Mouse (Mus musculus) liver, embryonic 11.5 days (tissue): ENCODE data around the gene Phf13. TPM values are rescaled to one million over a fixed set of nuclear protein-coding genes. Genes with fewer than 3 reads are reported as not detected.
A peak's percentile ranks its signal among the peaks of the same experiment; 100 is the strongest.

ENCODE experiments used
- ATAC-seq: fragments of 200-750 bp; cut with Nextera tagmentation; replicated peaks from 2 replicates; pipeline ENCODE4 v1.8.0; 2017; ENCODE audit warnings: moderate number of reproducible peaks, mild to moderate bottlenecking, moderate TSS enrichment, moderate library complexity; ENCODE audit not compliant: low FRiP score
- DNase-seq: peaks from one replicate; pipeline ENCODE4 v3.0.0-alpha.2; 2017; ENCODE audit warnings: low spot score
- H3K27ac ChIP-seq: fragments of 300-500 bp; sonication (generic); 2 replicates; pipeline ENCODE4 v1.5.1; 2014; ENCODE audit warnings: mild to moderate bottlenecking, low read depth, low read length, control low read depth
- H3K27me3 ChIP-seq: fragments of 300-500 bp; sonication (generic); replicated peaks from 2 replicates; pipeline ENCODE4 v1.6.1; 2014; ENCODE audit warnings: low read length, mixed read lengths; ENCODE audit not compliant: control insufficient read depth, insufficient read depth
- H3K36me3 ChIP-seq: fragments of 300-500 bp; sonication (generic); 2 replicates; pipeline ENCODE4 v1.6.1; 2014; ENCODE audit warnings: mild to moderate bottlenecking, low read length, moderate library complexity, mixed read lengths; ENCODE audit not compliant: control insufficient read depth, insufficient read depth
- H3K4me1 ChIP-seq: fragments of 300-500 bp; sonication (generic); replicated peaks from 2 replicates; pipeline ENCODE4 v1.6.1; 2014; ENCODE audit warnings: low read length, mixed read lengths; ENCODE audit not compliant: control insufficient read depth, insufficient read depth
- H3K4me2 ChIP-seq: fragments of 300-500 bp; sonication (generic); 2 replicates; pipeline ENCODE4 v1.6.1; 2014; ENCODE audit warnings: mild to moderate bottlenecking, control low read depth, moderate library complexity
- H3K4me3 ChIP-seq: fragments of 300-500 bp; sonication (generic); 2 replicates; pipeline ENCODE4 v1.5.1; 2014; ENCODE audit warnings: low read depth, low read length, control low read depth
- H3K9ac ChIP-seq: fragments of 300-500 bp; sonication (generic); 2 replicates; pipeline ENCODE4 v1.6.1; 2014; ENCODE audit warnings: low read depth, low read length, control low read depth
- H3K9me3 ChIP-seq: fragments of 300-500 bp; sonication (generic); 2 replicates; pipeline ENCODE4 v1.6.1; 2016; ENCODE audit warnings: low read length, inconsistent platforms, mixed read lengths; ENCODE audit not compliant: control insufficient read depth
- WGBS: fragments of 180-500 bp; shearing (Covaris S2); extraction: QIAGEN DNeasy Blood & Tissue Kit; methylation state at CpG from one replicate; pipeline ENCODE4 v1.1.7; 2014; 5-methylcytosine and 5-hydroxymethylcytosine counted together
- polyA plus RNA-seq: library from polyadenylated mRNA; unstranded; fragments of >200 nt; fragmentation: Nextera tagmentation; extraction: Ambion mirVana; gene quantifications from 2 replicates; pipeline ENCODE4 v1.2.1, GENCODE M21; 2014

Gene Phf13
- polyA plus RNA-seq, 1 experiment from 2014 or later, result 15.5 TPM

- DNase-seq, result no peak
- Histone ChIP-seq H3K36me3 (peaks cover 30% of the 10 kb centered on the region), H3K4me2 (no peak overlapping the region), H3K4me1 (peaks cover 8% of the 10 kb centered on the region), H3K4me3 (no peak overlapping the region), H3K27me3 (no peaks in the 10 kb centered on the region), H3K9me3 (no peaks in the 10 kb centered on the region), H3K9ac (no peak overlapping the region), H3K27ac (no peak overlapping the region)
- ATAC-seq, result no peak
- 82% methylated on average over 8 of the region's 8 CpGs for WGBS
These were observed 15.4 kb downstream of the Phf13 start for GRCm38 (mm10) chr4:151980699-151981098.

DNA sequence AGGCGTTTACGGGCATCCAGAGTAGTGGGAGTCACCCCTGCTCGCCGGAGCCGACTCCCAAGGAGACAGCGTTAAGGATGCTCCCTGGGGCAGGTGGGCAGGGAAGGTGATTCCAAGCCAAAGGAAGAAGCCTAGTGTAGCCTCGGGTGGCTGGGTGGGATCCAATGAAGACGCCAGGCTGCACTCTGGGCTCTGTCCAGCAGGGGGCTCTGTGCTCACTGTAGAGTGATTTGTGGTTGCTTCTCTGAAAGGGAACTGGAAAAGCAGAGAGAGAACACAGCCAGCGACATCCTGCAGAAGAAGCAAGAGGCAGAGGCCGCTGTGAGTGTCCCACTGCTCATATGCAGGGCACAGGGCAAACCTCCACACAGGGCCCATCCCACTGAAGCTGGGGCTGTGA lies 18.3 kb downstream of the Phf13 start:
- Histone ChIP-seq H3K27me3 (no peaks in the 10 kb centered on the region), H3K4me3 (no peak overlapping the region), H3K36me3 (peaks cover 51% of the 10 kb centered on the region), H3K9me3 (no peaks in the 10 kb centered on the region), H3K9ac (no peak overlapping the region), H3K4me2 (no peak overlapping the region), H3K27ac (no peak overlapping the region), H3K4me1 (no peaks in the 10 kb centered on the region)
- DNase-seq, result peak; percentile 78
- ATAC-seq, result no peak
- 44% methylated on average over 10 of the region's 10 CpGs for WGBS

- Histone ChIP-seq H3K9me3 (no peaks in the 10 kb centered on the region), H3K4me2 (no peak overlapping the region), H3K9ac (no peak overlapping the region), H3K27me3 (no peaks in the 10 kb centered on the region), H3K36me3 (peaks cover 55% of the 10 kb centered on the region), H3K27ac (no peak overlapping the region), H3K4me3 (no peak overlapping the region), H3K4me1 (peaks cover 4% of the 10 kb centered on the region; the same call in 1 of the 2 replicates)
- 87% methylated on average over 3 of the region's 3 CpGs for WGBS
- ATAC-seq (no peak), DNase-seq (no peak)
These were observed 20.6 kb downstream of the Phf13 start for GRCm38 (mm10) chr4:151975441-151975840.

DNA sequence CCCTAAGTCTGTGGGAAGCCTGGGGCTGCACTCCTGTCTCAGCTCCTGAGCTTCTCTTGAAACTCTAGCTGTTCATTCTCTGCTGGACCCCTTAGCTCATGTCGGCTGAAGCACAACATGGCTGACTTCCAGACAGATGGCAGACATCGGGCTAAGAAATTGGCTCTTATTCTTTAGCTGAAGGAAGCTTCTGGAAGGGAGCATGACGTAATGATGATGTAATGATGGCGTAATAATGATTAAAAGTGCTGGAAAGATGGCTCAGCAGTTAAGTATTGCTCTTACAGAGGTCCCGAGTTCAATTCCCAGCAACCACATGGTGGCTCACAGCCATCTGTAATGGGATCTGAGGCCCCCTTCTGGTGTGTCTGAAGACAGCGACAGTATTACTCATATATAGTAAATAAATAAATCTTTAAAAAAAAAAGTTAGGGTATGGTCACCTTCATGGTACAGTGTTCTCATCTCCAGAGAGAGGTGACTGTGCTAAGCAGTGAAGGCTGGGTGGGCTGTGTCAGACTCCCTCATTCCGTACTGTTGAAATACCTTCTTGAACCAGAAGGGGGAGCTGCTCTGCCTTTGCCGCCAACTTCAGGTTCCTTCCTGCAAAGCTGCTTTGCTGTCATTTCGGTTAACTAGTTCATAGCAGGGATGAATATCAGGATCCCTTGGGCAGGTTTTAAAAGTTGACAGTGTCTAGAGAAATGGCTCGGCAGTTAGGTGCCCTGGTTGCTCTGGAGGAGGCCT lies 23.7 kb downstream of the Phf13 start:
- ATAC-seq (peak; percentile 45; the same call in 1 of the 2 replicates), DNase-seq (no peak)
- WGBS, result 75% methylated on average over 10 of the region's 10 CpGs
- no peak overlapping the region for H3K4me2 ChIP-seq
- H3K27me3 ChIP-seq, result no peaks in the 10 kb centered on the region
- H3K9me3 ChIP-seq, result no peaks in the 10 kb centered on the region
- peaks cover 61% of the 10 kb centered on the region for H3K36me3 ChIP-seq
- no peak overlapping the region for H3K9ac ChIP-seq
- no peak overlapping the region for H3K27ac ChIP-seq
- H3K4me3 ChIP-seq, result no peak overlapping the region
- peaks cover 4% of the 10 kb centered on the region; the same call in 1 of the 2 replicates for H3K4me1 ChIP-seq

- WGBS, result 96% methylated on average over 26 of the region's 26 CpGs
- Histone ChIP-seq H3K4me1 (peaks cover 5% of the 10 kb centered on the region; the same call in 1 of the 2 replicates), H3K9ac (no peak overlapping the region), H3K9me3 (no peaks in the 10 kb centered on the region), H3K4me2 (no peak overlapping the region), H3K27me3 (no peaks in the 10 kb centered on the region), H3K36me3 (peaks cover 55% of the 10 kb centered on the region), H3K27ac (no peak overlapping the region), H3K4me3 (no peak overlapping the region)
- ATAC-seq, result no peak
- DNase-seq, result no peak
These were observed 27.7 kb downstream of the Phf13 start for GRCm38 (mm10) chr4:151968204-151968921.

- no peak for DNase-seq
- Histone ChIP-seq H3K36me3 (peaks cover 50% of the 10 kb centered on the region), H3K4me2 (no peak overlapping the region), H3K4me3 (no peak overlapping the region), H3K27ac (peak overlapping the region; percentile 75; the same call in 1 of the 2 replicates), H3K9ac (no peak overlapping the region), H3K27me3 (no peaks in the 10 kb centered on the region), H3K9me3 (no peaks in the 10 kb centered on the region), H3K4me1 (peaks cover 46% of the 10 kb centered on the region)
- WGBS, result 63% methylated on average over 3 of the region's 3 CpGs
- peak; percentile 23; the same call in 1 of the 2 replicates for ATAC-seq
These were observed 33.2 kb downstream of the Phf13 start for GRCm38 (mm10) chr4:151962817-151963216.

DNA sequence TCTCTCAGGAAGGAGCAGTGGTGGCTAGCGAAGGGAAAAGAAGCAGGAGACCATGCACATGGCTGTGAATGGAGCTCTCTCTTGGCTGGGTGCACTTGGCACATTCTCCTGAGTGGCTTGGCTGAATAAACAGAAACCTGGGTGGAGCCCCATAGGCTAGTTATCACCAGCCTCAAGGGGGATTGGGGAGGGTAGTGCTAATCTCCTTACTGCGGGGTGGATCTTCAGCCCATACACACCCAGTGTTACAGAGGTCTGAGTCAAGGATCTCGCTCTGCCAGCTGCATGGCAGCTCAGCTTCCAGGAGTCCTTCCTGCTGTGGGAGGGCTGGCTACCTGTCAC lies 35.6 kb downstream of the Phf13 start:
- Histone ChIP-seq H3K4me2 (peak overlapping the region; percentile 11), H3K9me3 (no peaks in the 10 kb centered on the region), H3K4me1 (peaks cover 65% of the 10 kb centered on the region), H3K9ac (peak overlapping the region; percentile 46), H3K4me3 (no peak overlapping the region), H3K27me3 (no peaks in the 10 kb centered on the region), H3K36me3 (peaks cover 58% of the 10 kb centered on the region), H3K27ac (peak overlapping the region; percentile 98)
- ATAC-seq (peak; percentile 94), DNase-seq (peak; percentile 54)
- 46% methylated on average over 3 of the region's 3 CpGs for WGBS

DNA sequence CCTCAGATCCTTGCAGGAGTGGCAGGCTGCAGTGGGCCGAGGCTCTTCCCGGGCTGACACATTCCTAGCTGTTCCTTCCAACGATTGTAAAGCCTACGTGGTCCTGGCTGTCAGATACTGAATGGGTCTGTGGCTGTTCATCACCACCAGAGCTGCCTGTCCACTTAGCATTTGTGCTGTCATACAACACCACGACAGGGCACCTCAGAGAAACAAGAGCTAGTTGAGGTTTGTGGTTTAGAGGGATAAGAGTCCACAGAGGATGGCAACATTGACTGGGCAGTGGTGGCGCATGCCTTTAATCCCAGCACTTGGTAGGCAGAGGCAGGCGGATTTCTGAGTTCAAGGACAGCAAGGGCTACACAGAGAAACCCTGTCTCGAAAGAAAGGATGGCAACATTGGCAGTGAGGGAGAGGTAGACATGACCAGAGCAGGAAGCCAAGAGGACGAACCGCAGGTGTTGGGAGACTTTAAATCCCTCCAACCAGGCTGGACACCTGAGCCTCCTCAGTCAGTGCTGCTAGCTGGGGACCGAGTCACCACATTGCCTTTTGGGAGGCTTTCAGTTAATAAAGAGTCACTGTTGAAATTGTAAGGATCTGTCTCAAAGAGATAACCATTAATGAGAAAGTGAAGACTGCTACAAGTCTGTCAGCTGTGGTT lies 36.1 kb downstream of the Phf13 start:
- Histone ChIP-seq H3K36me3 (peaks cover 56% of the 10 kb centered on the region), H3K9me3 (no peaks in the 10 kb centered on the region), H3K4me2 (peak overlapping the region; percentile 16), H3K27me3 (no peaks in the 10 kb centered on the region), H3K27ac (peak overlapping the region; percentile 98), H3K4me3 (no peak overlapping the region), H3K9ac (peak overlapping the region; percentile 46), H3K4me1 (peaks cover 65% of the 10 kb centered on the region)
- DNase-seq, result no peak
- ATAC-seq, result peak; percentile 22
- WGBS, result 70% methylated on average over 11 of the region's 11 CpGs
